Comparison of ENCODE assay signal across 8 mouse cellular contexts in genomic region chr9:101445764-101446163, GRCm38 (mm10).
DNase-seq lines count a peak whose midpoint lies in the region; ATAC-seq lines count a peak whose summit lies in the region.

No protein-coding gene starts in this region.

- no peaks in the 10 kb centered on the region for H3K4me1 ChIP-seq in embryonic facial prominence, embryonic 15.5 days
- no peaks in the 10 kb centered on the region for H3K4me1 ChIP-seq in hindbrain, embryonic 10.5 days (replicated peaks)
- H3K4me1 ChIP-seq in neural tube, embryonic 15.5 days, result no peaks in the 10 kb centered on the region

- no peak overlapping the region for H3K4me2 ChIP-seq in embryonic facial prominence, embryonic 15.5 days (replicated peaks)
- no peak overlapping the region for H3K4me2 ChIP-seq in neural tube, embryonic 15.5 days

- DNase-seq in urinary bladder, postnatal 36 days (ENCODE audit: low spot score in 2 of 2), result peak; percentile 15 to 27
- DNase-seq in urinary bladder, postnatal 10 days (ENCODE audit: low spot score), result no peak
- DNase-seq in layer of hippocampus, adult 11-12 months (ENCODE audit: low spot score), result peak; percentile 86
- peak; percentile 23 to 37 for DNase-seq in lung, postnatal 4 days
- DNase-seq in thymus, postnatal 4 days, result no peak
- no peak for DNase-seq in hindbrain, embryonic 10.5 days (ENCODE audit: low spot score)

- H3K36me3 ChIP-seq in embryonic facial prominence, embryonic 15.5 days, result no peaks in the 10 kb centered on the region
- H3K36me3 ChIP-seq in hindbrain, embryonic 10.5 days, result no peaks in the 10 kb centered on the region
- H3K36me3 ChIP-seq in neural tube, embryonic 15.5 days, result no peaks in the 10 kb centered on the region

- 59% methylated on average over 5 of the region's 5 CpGs for WGBS in embryonic facial prominence, embryonic 15.5 days
- WGBS in hindbrain, embryonic 10.5 days, result 86% methylated on average over 5 of the region's 5 CpGs
- 70% methylated on average over 5 of the region's 5 CpGs for WGBS in neural tube, embryonic 15.5 days

- no peak overlapping the region for H3K9ac ChIP-seq in embryonic facial prominence, embryonic 15.5 days
- no peak overlapping the region for H3K9ac ChIP-seq in neural tube, embryonic 15.5 days (replicated peaks)

- H3K9me3 ChIP-seq in embryonic facial prominence, embryonic 15.5 days (replicated peaks), result no peaks in the 10 kb centered on the region
- no peaks in the 10 kb centered on the region for H3K9me3 ChIP-seq in hindbrain, embryonic 10.5 days
- no peaks in the 10 kb centered on the region for H3K9me3 ChIP-seq in neural tube, embryonic 15.5 days (replicated peaks)

- no peak overlapping the region for H3K4me3 ChIP-seq in embryonic facial prominence, embryonic 15.5 days (replicated peaks)
- H3K4me3 ChIP-seq in hindbrain, embryonic 10.5 days, result no peak overlapping the region
- H3K4me3 ChIP-seq in neural tube, embryonic 15.5 days (replicated peaks), result no peak overlapping the region

- H3K27me3 ChIP-seq in embryonic facial prominence, embryonic 15.5 days, result no peaks in the 10 kb centered on the region
- no peaks in the 10 kb centered on the region for H3K27me3 ChIP-seq in hindbrain, embryonic 10.5 days (ENCODE audit: insufficient read depth, poor library complexity, severe bottlenecking)
- H3K27me3 ChIP-seq in neural tube, embryonic 15.5 days (replicated peaks), result no peaks in the 10 kb centered on the region

- H3K27ac ChIP-seq in embryonic facial prominence, embryonic 15.5 days (replicated peaks), result no peak overlapping the region
- H3K27ac ChIP-seq in hindbrain, embryonic 10.5 days, result no peak overlapping the region
- H3K27ac ChIP-seq in neural tube, embryonic 15.5 days (replicated peaks), result no peak overlapping the region

- 0 out of 2 replicates have a peak, but pooled peaks have one; percentile 54 for ATAC-seq in embryonic facial prominence, embryonic 15.5 days (ENCODE audit: insufficient number of reproducible peaks, low FRiP score, low TSS enrichment, low read depth)
- ATAC-seq in neural tube, embryonic 15.5 days (ENCODE audit: low FRiP score), result no peak

Comparison
In these comparisons a context has a peak if more than half of its experiments do, and no peak if none do; other contexts are left out.
1. DNase-seq: peak in urinary bladder, postnatal 36 days (2 of 2), layer of hippocampus, adult 11-12 months (single experiment) and lung, postnatal 4 days (2 of 2); none in urinary bladder, postnatal 10 days (single experiment), thymus, postnatal 4 days (single experiment) and hindbrain, embryonic 10.5 days (single experiment).